Mouse (Mus musculus): Measurements from ENCODE around the gene Stxbp6. TPM values are rescaled to one million over a fixed set of nuclear protein-coding genes. Genes with fewer than 3 reads are reported as not detected.

The Stxbp6 gene
- polyA plus RNA-seq, 1 experiment from 2014 or later = 7.5 TPM

GRCm38 (mm10) chr12:44839594-44840373 lies 234.7 kb downstream of the Stxbp6 start:
- no peaks in the 10 kb centered on the region for H3K36me3 ChIP-seq
- no peaks in the 10 kb centered on the region for H3K9me3 ChIP-seq
- H3K27me3 ChIP-seq = no peaks in the 10 kb centered on the region
- no peak overlapping the region for H3K4me3 ChIP-seq
- H3K27ac ChIP-seq (replicated peaks) = peak overlapping the region; percentile 67
- no peak overlapping the region for H3K9ac ChIP-seq
- peak overlapping the region; percentile 30 for H3K4me2 ChIP-seq
- WGBS = 8% methylated on average over 7 of the region's 7 CpGs
- peak; percentile 93 for ATAC-seq (ENCODE audit: low read depth)
- peaks cover 25% of the 10 kb centered on the region for H3K4me1 ChIP-seq (replicated peaks)

GRCm38 (mm10) chr12:44835879-44836467 lies 238.5 kb downstream of the Stxbp6 start:
- H3K27ac ChIP-seq (replicated peaks) = no peak overlapping the region
- no peak overlapping the region for H3K9ac ChIP-seq
- 61% methylated on average over 1 of the region's 1 CpGs for WGBS
- no peak overlapping the region for H3K4me3 ChIP-seq
- peaks cover 22% of the 10 kb centered on the region for H3K4me1 ChIP-seq (replicated peaks)
- H3K27me3 ChIP-seq = no peaks in the 10 kb centered on the region
- no peak overlapping the region for H3K4me2 ChIP-seq
- ATAC-seq (ENCODE audit: low read depth) = no peak
- no peaks in the 10 kb centered on the region for H3K36me3 ChIP-seq
- peaks cover 11% of the 10 kb centered on the region; the same call in 1 of the 2 replicates for H3K9me3 ChIP-seq

GRCm38 (mm10) chr12:44811895-44812294 lies 262.6 kb downstream of the Stxbp6 start:
- H3K36me3 ChIP-seq = no peaks in the 10 kb centered on the region
- ATAC-seq (ENCODE audit: low read depth) = no peak
- 63% methylated on average over 2 of the region's 2 CpGs for WGBS
- no peak overlapping the region for H3K9ac ChIP-seq
- H3K9me3 ChIP-seq = no peaks in the 10 kb centered on the region
- no peaks in the 10 kb centered on the region for H3K4me1 ChIP-seq (replicated peaks)
- no peak overlapping the region for H3K4me3 ChIP-seq
- H3K27ac ChIP-seq (replicated peaks) = no peak overlapping the region
- no peaks in the 10 kb centered on the region for H3K27me3 ChIP-seq
- H3K4me2 ChIP-seq = no peak overlapping the region

- Histone ChIP-seq H3K27ac (replicated peaks) (no peak overlapping the region), H3K9me3 (no peaks in the 10 kb centered on the region), H3K27me3 (no peaks in the 10 kb centered on the region), H3K4me1 (replicated peaks) (no peaks in the 10 kb centered on the region), H3K4me2 (no peak overlapping the region), H3K9ac (no peak overlapping the region), H3K4me3 (no peak overlapping the region), H3K36me3 (no peaks in the 10 kb centered on the region)
- no peak for ATAC-seq (ENCODE audit: low read depth)
These were observed 270.3 kb downstream of the Stxbp6 start for GRCm38 (mm10) chr12:44804213-44804612.

Data from neural tube, embryonic 13.5 days (tissue).